Mouse (Mus musculus): Measurements from ENCODE around the gene Lad1. TPM values are rescaled to one million over a fixed set of nuclear protein-coding genes. Genes with fewer than 3 reads are reported as not detected.
A peak's percentile ranks its signal among the peaks of the same experiment; 100 is the strongest.

The Lad1 gene
- total RNA-seq, 2 experiments from 2014 or later = not detected

DNA sequence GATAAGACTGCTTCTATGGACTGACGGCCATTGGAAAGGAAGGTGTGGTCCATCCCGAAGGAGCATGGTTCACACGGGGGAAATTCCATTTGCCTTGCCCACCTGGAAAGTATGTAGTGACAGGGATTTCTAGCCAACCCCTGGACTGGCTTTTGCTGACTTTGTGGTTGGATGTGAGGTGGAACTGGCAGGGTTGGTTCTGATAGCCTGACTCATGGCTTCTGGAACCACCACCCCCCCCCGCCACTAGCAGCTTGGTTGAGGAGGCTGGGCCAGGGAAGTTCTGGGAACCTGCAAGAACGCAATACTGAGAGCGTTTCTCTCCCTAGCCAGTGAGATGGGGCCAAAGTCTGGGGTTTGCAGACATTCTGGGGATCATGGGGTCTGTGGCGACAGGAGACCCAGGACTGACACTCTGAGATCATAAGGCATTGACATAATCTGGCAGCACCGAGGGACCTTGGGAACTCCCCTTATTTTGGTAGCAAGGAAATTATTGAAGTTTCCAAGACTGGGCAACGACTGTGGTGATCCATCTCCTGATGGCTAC, 45.5 kb downstream of the Lad1 start:
- ATAC-seq (replicated peaks; ENCODE audit: low FRiP score, low TSS enrichment, poor library complexity, severe bottlenecking) = no peak

- no peak for ATAC-seq (replicated peaks; ENCODE audit: low FRiP score, low TSS enrichment, poor library complexity, severe bottlenecking)
These were observed 46.4 kb downstream of the Lad1 start for GRCm38 (mm10) chr1:135864830-135865229.

DNA sequence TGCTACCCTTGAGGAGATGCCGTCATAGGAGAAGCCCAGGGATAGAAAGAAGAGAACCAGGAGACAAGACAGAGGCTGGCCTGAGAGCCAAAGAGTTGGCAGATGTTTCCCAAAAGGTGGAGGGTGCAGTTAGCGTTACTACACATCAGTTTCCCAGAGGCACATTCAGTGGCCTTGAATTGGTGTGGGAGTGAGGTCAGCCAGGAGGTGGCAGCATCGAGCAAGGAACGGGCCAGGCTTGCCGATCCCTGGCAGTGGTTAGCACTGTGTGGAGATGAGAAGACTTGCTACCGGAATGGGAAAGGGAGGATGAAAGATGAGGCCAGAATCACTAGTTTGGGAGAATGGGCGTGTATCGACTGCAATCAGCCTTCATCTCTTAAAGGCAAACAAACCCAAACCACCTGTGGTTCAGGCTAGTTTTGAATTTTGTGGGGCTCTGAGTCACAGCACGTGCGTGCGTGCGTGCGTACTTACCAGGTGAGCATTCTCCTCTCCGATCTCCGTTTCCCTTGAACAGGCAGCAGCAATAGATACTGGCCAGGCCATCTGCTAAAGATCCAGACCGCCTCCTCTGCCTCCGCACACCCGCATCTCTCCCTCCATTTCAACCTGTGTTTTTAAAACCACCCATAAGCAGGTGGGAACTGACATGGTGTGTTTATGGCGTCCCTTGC, 47.3 kb downstream of the Lad1 start:
- peak; percentile 94 for ATAC-seq (replicated peaks; ENCODE audit: low FRiP score, low TSS enrichment, poor library complexity, severe bottlenecking)

DNA sequence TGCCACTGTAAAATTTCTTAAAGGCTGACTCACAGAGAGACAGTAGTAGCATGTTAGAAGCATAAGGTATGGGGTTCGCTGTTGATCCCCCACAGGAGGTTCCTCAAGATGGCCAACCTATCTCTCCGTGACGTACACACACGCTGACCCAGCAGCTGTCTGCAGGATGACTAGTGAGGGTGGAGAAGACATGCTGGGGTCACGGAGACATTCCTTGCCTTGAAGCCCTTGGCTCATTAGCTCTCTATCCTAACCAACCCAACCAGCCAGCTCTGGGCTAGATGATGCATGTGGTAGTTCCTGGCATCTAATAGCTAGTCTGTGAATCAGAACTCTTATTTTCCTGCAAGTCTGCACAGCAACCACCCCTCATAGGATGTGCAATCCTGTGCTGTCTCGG, 50.2 kb downstream of the Lad1 start:
- ATAC-seq (replicated peaks; ENCODE audit: low FRiP score, low TSS enrichment, poor library complexity, severe bottlenecking) = no peak

- ATAC-seq (replicated peaks; ENCODE audit: low FRiP score, low TSS enrichment, poor library complexity, severe bottlenecking) = no peak
These were observed 54.6 kb downstream of the Lad1 start for GRCm38 (mm10) chr1:135872991-135873390.

- no peak for ATAC-seq (replicated peaks; ENCODE audit: low FRiP score, low TSS enrichment, poor library complexity, severe bottlenecking)
These were observed 58.9 kb downstream of the Lad1 start for GRCm38 (mm10) chr1:135877248-135877647.

DNA sequence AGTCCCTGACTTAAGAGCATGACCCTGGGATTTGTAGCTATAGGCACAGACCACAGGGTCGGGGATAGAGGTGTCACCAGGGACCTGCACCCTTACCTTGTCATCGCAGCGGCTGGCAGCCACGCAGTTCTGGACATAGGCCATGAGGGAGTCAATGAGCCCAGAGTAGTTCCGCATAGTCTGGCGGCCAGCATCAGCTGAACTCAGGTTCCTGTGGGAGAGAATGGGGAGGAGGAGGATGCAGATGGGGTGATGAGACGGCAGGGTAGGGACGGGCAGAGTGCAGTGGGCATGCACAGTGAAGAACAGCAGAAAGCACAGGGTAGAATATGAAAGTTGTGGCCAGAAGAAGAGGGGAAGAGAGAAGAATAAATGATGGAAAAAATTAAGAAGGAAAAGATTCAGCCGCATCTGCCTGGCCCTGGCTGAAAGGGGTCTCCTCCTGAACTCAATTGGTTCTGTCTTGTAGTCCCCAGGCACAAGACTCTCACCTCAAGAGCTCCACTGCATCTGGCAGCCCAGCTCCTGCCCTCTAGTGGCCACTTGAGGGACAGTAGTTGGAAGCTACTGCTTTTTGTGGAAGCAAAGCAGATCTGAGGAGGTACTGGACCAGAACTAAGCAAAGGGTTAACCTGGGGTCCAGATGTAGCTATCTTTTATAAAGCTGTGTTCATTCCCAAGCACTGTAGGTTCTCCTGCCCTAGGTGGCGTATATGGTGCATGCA, 64.1 kb downstream of the Lad1 start:
- peak; percentile 86 for ATAC-seq (replicated peaks; ENCODE audit: low FRiP score, low TSS enrichment, poor library complexity, severe bottlenecking)

Other genes with a start within 250 kb of the Lad1 start
- gene Nav1, start 211.3 kb upstream of the Lad1 start, total RNA-seq (2014; fragmentation: Nextera tagmentation) = 0.79 and 3.6 TPM in 2 replicates
- 0.30 and 0.47 TPM in 2 replicates for gene Nav1, start 211.3 kb upstream of the Lad1 start, total RNA-seq (2017)
- 77.6 and 100 TPM in 2 replicates for gene Csrp1, start 98.5 kb upstream of the Lad1 start, total RNA-seq (2014; fragmentation: Nextera tagmentation)
- 91.4 and 112 TPM in 2 replicates for gene Csrp1, start 98.5 kb upstream of the Lad1 start, total RNA-seq (2017)
- 1.8 and 7.6 TPM in 2 replicates for gene Phlda3, start 52.5 kb upstream of the Lad1 start, total RNA-seq (2014; fragmentation: Nextera tagmentation)
- gene Phlda3, start 52.5 kb upstream of the Lad1 start, total RNA-seq (2017) = 0.94 and 2.1 TPM in 2 replicates
- 5.4 TPM in 1 of 2 replicates, not detected in the other for gene Tnni1, start 39.2 kb upstream of the Lad1 start, total RNA-seq (2014; fragmentation: Nextera tagmentation)
- 0.46 TPM in 1 of 2 replicates, not detected in the other for gene Tnni1, start 39.2 kb upstream of the Lad1 start, total RNA-seq (2017)
- 1.4 TPM in 1 of 2 replicates, not detected in the other for gene Tnnt2, start 17.8 kb downstream of the Lad1 start, total RNA-seq (2014; fragmentation: Nextera tagmentation)
- not detected in 2 replicates for gene Tnnt2, start 17.8 kb downstream of the Lad1 start, total RNA-seq (2017)
- gene Pkp1, start 100.6 kb downstream of the Lad1 start, total RNA-seq (2014; fragmentation: Nextera tagmentation) = not detected in 2 replicates
- not detected in 2 replicates for gene Pkp1, start 100.6 kb downstream of the Lad1 start, total RNA-seq (2017)
- not detected in 2 replicates for gene Igfn1, start 187.7 kb downstream of the Lad1 start, total RNA-seq (2014; fragmentation: Nextera tagmentation)
- gene Igfn1, start 187.7 kb downstream of the Lad1 start, total RNA-seq (2017) = not detected in 2 replicates
- 36.5 and 39.9 TPM in 2 replicates for gene Tmem9, start 189.6 kb downstream of the Lad1 start, total RNA-seq (2014; fragmentation: Nextera tagmentation)
- 22.8 and 48.0 TPM in 2 replicates for gene Tmem9, start 189.6 kb downstream of the Lad1 start, total RNA-seq (2017)
- not detected in 2 replicates for gene Ascl5, start 232.2 kb downstream of the Lad1 start, total RNA-seq (2014; fragmentation: Nextera tagmentation)
- gene Ascl5, start 232.2 kb downstream of the Lad1 start, total RNA-seq (2017) = not detected in 2 replicates
- not detected in 2 replicates for gene Cacna1s, start 234.2 kb downstream of the Lad1 start, total RNA-seq (2014; fragmentation: Nextera tagmentation)
- not detected in 2 replicates for gene Cacna1s, start 234.2 kb downstream of the Lad1 start, total RNA-seq (2017)